Mouse (Mus musculus) midbrain, embryonic 11.5 days (tissue): ENCODE measurements around the gene Zxdc. TPM values are rescaled to one million over a fixed set of nuclear protein-coding genes. Genes with fewer than 3 reads are reported as not detected.

Experiments
- ATAC-seq: fragments of 200-750 bp; cut with Nextera tagmentation; 2 replicates; pipeline ENCODE4 v1.8.0; 2017; ENCODE audit warnings: moderate TSS enrichment, moderate library complexity; ENCODE audit not compliant: low FRiP score
- DNase-seq: peaks from one replicate; pipeline ENCODE4 v3.0.0; 2015; ENCODE audit warnings: low spot score; ENCODE audit errors: missing footprints
- H3K27ac ChIP-seq: fragments of 300-500 bp; sonication (generic); 2 replicates; pipeline ENCODE4 v1.5.1; 2014; ENCODE audit warnings: low read depth, low read length
- H3K27me3 ChIP-seq: fragments of 300-500 bp; sonication (generic); 2 replicates; pipeline ENCODE4 v1.6.1; 2014; ENCODE audit warnings: mild to moderate bottlenecking, low read length, moderate library complexity, mixed read lengths; ENCODE audit not compliant: control insufficient read depth, insufficient read depth
- H3K36me3 ChIP-seq: fragments of 300-500 bp; sonication (generic); 2 replicates; pipeline ENCODE4 v1.6.1; 2014; ENCODE audit warnings: mild to moderate bottlenecking, low read length, moderate library complexity, mixed read lengths; ENCODE audit not compliant: control insufficient read depth, insufficient read depth
- H3K4me1 ChIP-seq: fragments of 300-500 bp; sonication (generic); 2 replicates; pipeline ENCODE4 v1.6.1; 2014; ENCODE audit warnings: low read length; ENCODE audit not compliant: control insufficient read depth, insufficient read depth
- H3K4me2 ChIP-seq: fragments of 300-500 bp; sonication (generic); 2 replicates; pipeline ENCODE4 v1.6.1; 2014; ENCODE audit warnings: mild to moderate bottlenecking, moderate library complexity
- H3K4me3 ChIP-seq: fragments of 300-500 bp; sonication (generic); 2 replicates; pipeline ENCODE4 v1.5.1; 2014; ENCODE audit warnings: low read depth, low read length
- H3K9ac ChIP-seq: fragments of 300-500 bp; sonication (generic); 2 replicates; pipeline ENCODE4 v1.6.1; 2014; ENCODE audit warnings: low read length
- H3K9me3 ChIP-seq: fragments of 300-500 bp; sonication (generic); 2 replicates; pipeline ENCODE4 v1.6.1; 2016; ENCODE audit warnings: low read length; ENCODE audit not compliant: control insufficient read depth
- WGBS: fragments of 180-500 bp; shearing (Covaris S2); extraction: QIAGEN DNeasy Blood & Tissue Kit; methylation state at CpG from one replicate; pipeline ENCODE4 v1.1.7; 2014; 5-methylcytosine and 5-hydroxymethylcytosine counted together
- polyA plus RNA-seq: library from polyadenylated mRNA; unstranded; fragments of >200 nt; fragmentation: Nextera tagmentation; extraction: Ambion mirVana; gene quantifications from 2 replicates; pipeline ENCODE4 v1.2.1, GENCODE M21; 2014

Gene Zxdc
- polyA plus RNA-seq, 1 experiment from 2014 or later, result 9.6 TPM

- Histone ChIP-seq H3K9me3 (no peaks in the 10 kb centered on the region), H3K4me2 (no peak overlapping the region), H3K27ac (no peak overlapping the region), H3K27me3 (no peaks in the 10 kb centered on the region), H3K36me3 (no peaks in the 10 kb centered on the region), H3K9ac (no peak overlapping the region), H3K4me1 (no peaks in the 10 kb centered on the region), H3K4me3 (no peak overlapping the region)
- ATAC-seq (no peak), DNase-seq (no peak)
- WGBS, result 91% methylated on average over 5 of the region's 5 CpGs
These were observed 6.0 kb upstream of the Zxdc start for GRCm38 (mm10) chr6:90363301-90363700.

GRCm38 (mm10) chr6:90369725-90370553 lies 647 bp downstream of the Zxdc start:
- under 1% methylated on average over 88 of the region's 98 CpGs for WGBS

GRCm38 (mm10) chr6:90374647-90375046 lies 5.4 kb downstream of the Zxdc start:
- peaks cover 24% of the 10 kb centered on the region for H3K36me3 ChIP-seq
- H3K27me3 ChIP-seq, result no peaks in the 10 kb centered on the region
- no peak overlapping the region for H3K4me2 ChIP-seq
- ATAC-seq, result no peak
- H3K4me3 ChIP-seq, result no peak overlapping the region
- no peaks in the 10 kb centered on the region for H3K9me3 ChIP-seq
- DNase-seq, result no peak
- H3K4me1 ChIP-seq, result peaks cover 15% of the 10 kb centered on the region
- H3K27ac ChIP-seq, result no peak overlapping the region
- whole genome bisulfite sequencing, result 89% methylated on average over 4 of the region's 4 CpGs
- H3K9ac ChIP-seq, result no peak overlapping the region

More at GRCm38 (mm10) chr6:90369725-90370553, 647 bp downstream of the Zxdc start:
- peaks cover 15% of the 10 kb centered on the region for H3K4me1 ChIP-seq
- no peak overlapping the region for H3K27ac ChIP-seq
- peak; percentile 93 for DNase-seq
- H3K36me3 ChIP-seq, result peaks cover 13% of the 10 kb centered on the region
- peak overlapping the region; percentile 94 for H3K4me2 ChIP-seq
- peak overlapping the region; percentile 93 for H3K4me3 ChIP-seq
- H3K27me3 ChIP-seq, result no peaks in the 10 kb centered on the region
- H3K9ac ChIP-seq, result peak overlapping the region; percentile 81
- peak; percentile 83 for ATAC-seq
- no peaks in the 10 kb centered on the region for H3K9me3 ChIP-seq

GRCm38 (mm10) chr6:90377708-90378107 lies 8.4 kb downstream of the Zxdc start:
- H3K27me3 ChIP-seq, result no peaks in the 10 kb centered on the region
- no peak for DNase-seq
- H3K9ac ChIP-seq, result no peak overlapping the region
- H3K27ac ChIP-seq, result no peak overlapping the region
- WGBS, result 91% methylated on average over 2 of the region's 2 CpGs
- H3K4me2 ChIP-seq, result no peak overlapping the region
- no peaks in the 10 kb centered on the region for H3K9me3 ChIP-seq
- peaks cover 36% of the 10 kb centered on the region for H3K36me3 ChIP-seq
- no peak for ATAC-seq
- no peaks in the 10 kb centered on the region for H3K4me1 ChIP-seq
- H3K4me3 ChIP-seq, result no peak overlapping the region

GRCm38 (mm10) chr6:90381465-90381864 lies 12.2 kb downstream of the Zxdc start:
- H3K4me2 ChIP-seq, result no peak overlapping the region
- H3K9ac ChIP-seq, result no peak overlapping the region
- H3K4me1 ChIP-seq, result no peaks in the 10 kb centered on the region
- WGBS, result 94% methylated on average over 2 of the region's 2 CpGs
- H3K9me3 ChIP-seq, result no peaks in the 10 kb centered on the region
- H3K27ac ChIP-seq, result no peak overlapping the region
- peaks cover 27% of the 10 kb centered on the region for H3K36me3 ChIP-seq
- H3K27me3 ChIP-seq, result no peaks in the 10 kb centered on the region
- DNase-seq (no peak), ATAC-seq (no peak)
- H3K4me3 ChIP-seq, result no peak overlapping the region

GRCm38 (mm10) chr6:90390629-90391028 lies 21.3 kb downstream of the Zxdc start:
- Histone ChIP-seq H3K9me3 (no peaks in the 10 kb centered on the region), H3K4me1 (no peaks in the 10 kb centered on the region), H3K4me3 (no peak overlapping the region), H3K27ac (no peak overlapping the region), H3K27me3 (no peaks in the 10 kb centered on the region), H3K36me3 (no peaks in the 10 kb centered on the region; the same call in 1 of the 2 replicates), H3K9ac (no peak overlapping the region), H3K4me2 (no peak overlapping the region)
- DNase-seq (no peak), ATAC-seq (no peak)
- WGBS, result 86% methylated on average over 4 of the region's 4 CpGs

- no peak for ATAC-seq
- Histone ChIP-seq H3K27ac (no peak overlapping the region), H3K4me3 (no peak overlapping the region), H3K9me3 (no peaks in the 10 kb centered on the region), H3K36me3 (no peaks in the 10 kb centered on the region; the same call in 1 of the 2 replicates), H3K27me3 (no peaks in the 10 kb centered on the region), H3K9ac (no peak overlapping the region), H3K4me2 (no peak overlapping the region), H3K4me1 (no peaks in the 10 kb centered on the region)
- DNase-seq, result no peak
- WGBS, result 72% methylated on average over 3 of the region's 3 CpGs
These were observed 24.7 kb downstream of the Zxdc start for GRCm38 (mm10) chr6:90393948-90394347.

- Histone ChIP-seq H3K9ac (no peak overlapping the region), H3K27me3 (no peaks in the 10 kb centered on the region), H3K27ac (no peak overlapping the region), H3K4me2 (no peak overlapping the region), H3K9me3 (no peaks in the 10 kb centered on the region), H3K36me3 (no peaks in the 10 kb centered on the region; the same call in 1 of the 2 replicates), H3K4me1 (no peaks in the 10 kb centered on the region), H3K4me3 (no peak overlapping the region)
- ATAC-seq (no peak), DNase-seq (no peak)
- WGBS, result 91% methylated on average over 2 of the region's 2 CpGs
These were observed 26.5 kb downstream of the Zxdc start for GRCm38 (mm10) chr6:90395751-90396150.

GRCm38 (mm10) chr6:90397291-90397690 lies 28.0 kb downstream of the Zxdc start:
- Histone ChIP-seq H3K36me3 (no peaks in the 10 kb centered on the region; the same call in 1 of the 2 replicates), H3K27ac (no peak overlapping the region), H3K4me3 (no peak overlapping the region), H3K9ac (no peak overlapping the region), H3K4me2 (no peak overlapping the region), H3K27me3 (no peaks in the 10 kb centered on the region), H3K9me3 (no peaks in the 10 kb centered on the region), H3K4me1 (no peaks in the 10 kb centered on the region)
- no peak for ATAC-seq
- DNase-seq, result no peak
- WGBS, result 88% methylated on average over 3 of the region's 3 CpGs
